ENCODE assay signal across 21 mouse cellular contexts in genomic region chr8:104106276-104106946, GRCm38 (mm10). TPM values are rescaled to one million over a fixed set of nuclear protein-coding genes. Genes with fewer than 3 reads are reported as not detected.
DNase-seq lines count a peak whose midpoint lies in the region; ATAC-seq lines count a peak whose summit lies in the region.
"Had no signal": no experiment of that assay in that cellular context is flagged by ENCODE, and none has a peak within 500 bp of the region (broad histone marks: within the 10 kb centered on the region; RNA-seq: fewer than 3 reads in every experiment).

No protein-coding gene starts in this region.

- no peaks in the 10 kb centered on the region for H3K36me3 ChIP-seq in heart, embryonic 15.5 days
- H3K36me3 ChIP-seq: forebrain, embryonic 12.5 days; midbrain, embryonic 10.5 days had no signal

- H3K4me3 ChIP-seq in heart, embryonic 15.5 days = no peak overlapping the region
- H3K4me3 ChIP-seq: forebrain, embryonic 12.5 days; midbrain, embryonic 10.5 days had no signal

- no peak overlapping the region for H3K27ac ChIP-seq in heart, embryonic 15.5 days
- H3K27ac ChIP-seq: forebrain, embryonic 12.5 days; macrophage; midbrain, embryonic 10.5 days had no signal

- H3K9ac ChIP-seq in heart, embryonic 15.5 days = no peak overlapping the region
- H3K9ac ChIP-seq: forebrain, embryonic 12.5 days had no signal

- intact Hi-C loops in left cerebral cortex, postnatal 4 days (cut with DNase I) = no loop called here
- intact Hi-C loops in left cerebral cortex, postnatal 36 days (cut with DNase I) = no loop called here

- H3K27me3 ChIP-seq in heart, embryonic 15.5 days = no peaks in the 10 kb centered on the region
- H3K27me3 ChIP-seq: forebrain, embryonic 12.5 days had no signal

- H3K4me1 ChIP-seq in heart, embryonic 15.5 days (replicated peaks) = peaks cover 7% of the 10 kb centered on the region; the same call in 1 of the 2 replicates

- H3K9me3 ChIP-seq in heart, embryonic 15.5 days (replicated peaks) = no peaks in the 10 kb centered on the region
- H3K9me3 ChIP-seq: forebrain, embryonic 12.5 days; midbrain, embryonic 10.5 days had no signal

- peak overlapping the region; percentile 46 for H3K4me2 ChIP-seq in heart, embryonic 15.5 days
- H3K4me2 ChIP-seq: forebrain, embryonic 12.5 days had no signal

- DNase-seq in cerebellum, postnatal 14 days = peak; percentile 42
- DNase-seq in heart, postnatal 4 days = no peak
- peak; percentile 49 for DNase-seq in left cerebral cortex, postnatal 4 days
- no peak for DNase-seq in left cerebral cortex, postnatal 36 days (ENCODE audit: low spot score in 2 of 2)
- peak; percentile 72 for DNase-seq in Muller cell, postnatal 12 days (ENCODE audit: inconsistent ontology term)
- no peak for DNase-seq in spleen, postnatal 36 days (ENCODE audit: low spot score in 2 of 2)
- DNase-seq: adrenal gland, postnatal 10 days; cerebellum, adult 2 months; heart, postnatal 10 days; kidney, adult 11 months; right cerebral cortex, adult 18-20 months; thymus, adult 18-20 months; thymus, postnatal 4 days had no signal

- no peak for ATAC-seq in cerebellum, adult (ENCODE audit: insufficient number of reproducible peaks, low FRiP score, low TSS enrichment)
- no peak for ATAC-seq in heart, embryonic 15.5 days (replicated peaks; ENCODE audit: insufficient number of reproducible peaks, insufficient read depth, low FRiP score, low read depth)
- ATAC-seq: activated CD4-positive, CD25-positive, alpha-beta regulatory T cell, adult 4 months; CD4-positive, CD25-positive, alpha-beta regulatory T cell, adult 4 months had no signal

- WGBS in heart, embryonic 15.5 days = 73% methylated on average over 7 of the region's 7 CpGs

RNA-seq across cellular contexts. Expression of gene Cdh5, which starts 5.0 kb away (rescaled TPM):
- 45.9 and 54.5 TPM in 2 replicates for polyA plus RNA-seq in heart, embryonic 15.5 days (2015; fragmentation: Nextera tagmentation; extraction: Ambion mirVana)
- 100 to 1,000 TPM; 260 to 270 TPM for total RNA-seq in heart, postnatal 4 days (2021)
- 10 to 100 TPM; 21.8 to 24.4 TPM for total RNA-seq in left cerebral cortex, postnatal 4 days (2021)
- 10 to 100 TPM; 10.4 to 11.6 TPM for total RNA-seq in left cerebral cortex, postnatal 36 days (2021)
- total RNA-seq: monocyte, adult 5-6 weeks had no signal
- polyA plus RNA-seq: CD4-positive, CD25-positive, alpha-beta regulatory T cell, adult 4 months had no signal

Comparison
In these comparisons a context has a peak if more than half of its experiments do, and no peak if none do; other contexts are left out.
1. DNase-seq: peak in cerebellum, postnatal 14 days (2 of 2), left cerebral cortex, postnatal 4 days (single experiment) and Muller cell, postnatal 12 days (single experiment); none in heart, postnatal 4 days (single experiment), left cerebral cortex, postnatal 36 days (0 of 2) and spleen, postnatal 36 days (0 of 2).
2. RNA of gene Cdh5, which starts 5.0 kb away (total RNA-seq): 260 to 270 TPM in heart, postnatal 4 days; 21.8 to 24.4 TPM in left cerebral cortex, postnatal 4 days and 10.4 to 11.6 TPM in left cerebral cortex, postnatal 36 days; every median in the first group is over 10 times any median in the second.